Mouse (Mus musculus) ovary, postnatal 14 days (tissue): ENCODE measurements around the gene Dock9.

Source experiments
- DNase-seq: peaks from one replicate; pipeline ENCODE4 v3.0.0; 2022; ENCODE audit warnings: low spot score

The Dock9 gene

DNA sequence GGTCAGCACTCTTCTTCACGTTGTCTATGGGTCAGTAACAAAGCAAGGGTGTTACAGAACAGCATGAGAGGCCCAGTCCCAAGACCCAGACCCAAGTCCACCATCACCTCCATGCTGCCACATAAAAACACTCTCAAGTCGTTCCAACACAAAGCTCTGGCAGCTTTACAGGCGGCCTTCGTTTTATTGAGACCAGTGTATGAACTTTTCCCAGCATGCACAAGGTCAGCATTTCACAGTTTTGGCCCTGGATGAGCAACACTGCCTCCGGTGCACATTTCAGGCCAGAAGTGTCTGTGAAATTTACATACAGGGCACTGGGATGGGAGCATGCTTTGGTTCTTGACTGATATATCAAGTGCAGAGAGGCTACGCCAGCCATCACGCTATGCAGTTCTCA is 6.5 kb downstream of the Dock9 start:
- no peak for DNase-seq

- no peak for DNase-seq
Observed at GRCm38 (mm10) chr14:121789273-121789672, 8.4 kb downstream of the Dock9 start.

- DNase-seq, result no peak
Observed at GRCm38 (mm10) chr14:121788451-121788850, 9.2 kb downstream of the Dock9 start.

DNA sequence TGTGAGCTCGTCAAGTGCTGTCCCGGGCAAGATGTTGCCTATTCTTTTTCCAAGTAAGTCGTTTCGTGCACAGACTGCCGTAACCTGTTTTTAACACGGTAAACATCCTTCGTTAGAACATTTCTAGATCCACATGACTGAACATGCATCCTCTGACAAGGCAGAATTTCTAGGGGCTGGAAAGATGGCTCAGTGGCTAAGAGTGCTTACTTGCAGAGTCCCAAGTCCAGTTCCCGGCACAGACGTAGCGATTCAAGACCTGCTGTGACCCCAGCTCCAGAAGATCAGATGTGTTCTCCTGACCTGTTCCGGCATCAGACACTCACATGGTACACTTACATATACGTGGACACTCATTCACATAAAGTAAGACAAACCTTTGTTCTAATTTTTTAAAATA is 10.2 kb downstream of the Dock9 start:
- DNase-seq, result no peak

GRCm38 (mm10) chr14:121786900-121787299 is 10.7 kb downstream of the Dock9 start:
- DNase-seq, result no peak

- no peak for DNase-seq
Observed at GRCm38 (mm10) chr14:121785394-121785793, 12.2 kb downstream of the Dock9 start.

GRCm38 (mm10) chr14:121780942-121781531 is 16.6 kb downstream of the Dock9 start:
- DNase-seq, result no peak

DNA sequence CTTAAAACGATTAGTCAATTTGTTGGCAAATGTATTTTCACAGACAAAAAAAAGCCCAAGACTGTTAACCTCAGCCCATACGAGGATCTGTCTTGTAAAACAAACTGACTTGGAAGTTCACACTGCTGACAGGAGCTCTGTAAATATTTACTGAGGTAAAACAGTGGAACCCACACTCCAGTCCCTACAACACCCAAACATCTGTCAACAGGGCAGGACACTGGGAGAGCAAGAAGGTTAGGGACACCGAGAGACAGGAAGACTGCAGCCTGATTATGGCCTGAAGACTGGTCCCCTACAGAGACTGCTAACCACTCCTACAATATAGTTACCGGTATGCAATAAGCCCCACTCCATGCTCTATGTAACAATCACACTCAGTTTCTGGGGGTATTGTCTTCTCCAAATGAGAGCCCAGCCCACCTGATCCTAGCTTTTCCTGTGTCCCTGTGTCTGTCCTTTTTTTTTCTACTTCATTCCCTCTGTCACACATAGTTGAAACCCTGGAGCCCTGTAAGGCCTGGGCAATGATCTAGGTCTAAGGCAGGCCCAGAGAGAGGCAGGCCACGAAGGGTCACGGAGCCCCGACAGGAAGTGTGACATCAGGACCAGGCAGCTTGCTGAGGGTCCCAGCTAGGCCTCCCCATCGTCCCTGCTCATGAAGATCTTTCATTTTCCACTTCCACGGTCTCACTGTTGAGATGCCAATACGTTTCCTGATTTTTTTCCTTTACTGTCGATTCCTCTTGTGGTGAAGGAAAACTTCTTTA is 17.3 kb downstream of the Dock9 start:
- DNase-seq, result no peak

DNA sequence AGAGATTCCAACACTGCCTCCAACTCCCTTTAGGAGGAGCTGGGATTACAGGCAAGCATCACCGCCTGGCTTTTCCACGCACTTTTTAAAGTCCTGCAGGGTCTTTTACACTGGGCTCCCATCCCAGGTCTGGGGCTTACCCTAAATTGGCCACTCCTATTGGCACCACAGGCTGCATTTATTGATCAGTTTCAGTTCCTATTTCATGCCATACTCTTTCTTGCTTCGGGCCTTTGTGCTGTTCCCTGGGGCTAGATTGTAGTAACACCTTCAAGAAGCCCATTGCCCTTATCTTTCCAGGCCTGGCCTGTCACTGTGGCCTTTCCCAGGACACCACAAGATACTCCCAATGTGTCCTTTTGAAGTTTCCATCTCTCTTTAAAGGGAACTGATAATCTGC is 18.0 kb downstream of the Dock9 start:
- no peak for DNase-seq

- DNase-seq, result no peak
Observed at GRCm38 (mm10) chr14:121777279-121777831, 20.3 kb downstream of the Dock9 start.

GRCm38 (mm10) chr14:121776749-121777148 is 20.9 kb downstream of the Dock9 start:
- DNase-seq, result no peak

DNA sequence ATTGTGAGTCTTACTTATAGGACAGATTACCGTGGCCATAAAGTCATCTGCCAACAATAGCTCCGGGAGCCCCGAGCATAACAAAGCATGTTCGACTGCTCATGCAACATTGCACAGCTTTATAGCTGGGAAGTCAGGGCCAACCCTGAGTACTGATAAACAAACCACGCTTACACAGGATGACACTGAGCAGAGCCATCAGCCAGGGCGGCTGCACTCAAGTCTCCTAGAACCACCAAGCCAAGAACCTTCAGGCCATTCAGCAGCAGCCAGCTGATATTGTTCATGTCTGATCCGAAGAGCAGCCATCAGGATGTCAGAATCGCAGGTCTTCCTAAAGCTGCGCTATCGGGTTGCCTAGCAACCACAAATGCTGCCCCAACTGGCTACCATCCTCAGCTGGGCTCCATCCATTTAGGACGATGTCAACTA is 35.6 kb downstream of the Dock9 start:
- no peak for DNase-seq

DNA sequence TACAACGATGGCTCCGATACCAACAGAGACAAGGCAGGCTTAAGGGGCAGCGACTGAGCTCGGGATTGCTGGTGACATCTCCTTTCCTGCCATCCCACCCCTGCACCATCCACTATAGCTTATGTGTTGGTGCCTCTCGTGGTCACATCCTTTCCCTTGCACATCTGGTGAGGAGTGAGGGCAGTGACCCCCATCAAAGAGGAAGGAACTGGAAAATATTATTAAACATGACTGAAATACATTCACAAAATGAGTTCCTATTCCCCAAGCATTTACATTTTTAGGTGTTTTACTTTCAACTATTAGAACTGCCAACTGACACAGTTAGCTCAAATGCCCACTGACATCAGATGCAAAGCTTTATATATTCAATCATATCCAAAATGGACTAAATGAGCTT is 37.2 kb downstream of the Dock9 start:
- DNase-seq, result no peak

DNA sequence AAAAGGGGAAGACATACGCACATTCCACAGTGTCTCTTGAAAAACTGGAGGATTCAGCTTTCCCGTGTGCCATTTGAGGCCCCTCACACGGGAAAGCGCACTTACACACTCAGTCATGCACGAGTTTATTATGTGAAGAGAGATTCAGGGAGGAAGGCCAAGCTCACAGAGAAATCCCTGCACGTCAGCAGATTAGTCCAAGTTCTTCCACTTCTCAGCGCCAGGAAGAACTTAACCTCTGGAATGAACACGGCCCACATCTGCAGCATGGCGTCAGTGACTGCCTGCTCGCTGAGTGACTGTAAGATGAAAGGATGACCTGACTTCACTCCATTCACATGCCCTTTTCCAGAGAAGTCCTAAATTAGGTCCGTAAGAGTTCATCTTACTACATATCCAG is 43.5 kb downstream of the Dock9 start:
- DNase-seq, result no peak

DNA sequence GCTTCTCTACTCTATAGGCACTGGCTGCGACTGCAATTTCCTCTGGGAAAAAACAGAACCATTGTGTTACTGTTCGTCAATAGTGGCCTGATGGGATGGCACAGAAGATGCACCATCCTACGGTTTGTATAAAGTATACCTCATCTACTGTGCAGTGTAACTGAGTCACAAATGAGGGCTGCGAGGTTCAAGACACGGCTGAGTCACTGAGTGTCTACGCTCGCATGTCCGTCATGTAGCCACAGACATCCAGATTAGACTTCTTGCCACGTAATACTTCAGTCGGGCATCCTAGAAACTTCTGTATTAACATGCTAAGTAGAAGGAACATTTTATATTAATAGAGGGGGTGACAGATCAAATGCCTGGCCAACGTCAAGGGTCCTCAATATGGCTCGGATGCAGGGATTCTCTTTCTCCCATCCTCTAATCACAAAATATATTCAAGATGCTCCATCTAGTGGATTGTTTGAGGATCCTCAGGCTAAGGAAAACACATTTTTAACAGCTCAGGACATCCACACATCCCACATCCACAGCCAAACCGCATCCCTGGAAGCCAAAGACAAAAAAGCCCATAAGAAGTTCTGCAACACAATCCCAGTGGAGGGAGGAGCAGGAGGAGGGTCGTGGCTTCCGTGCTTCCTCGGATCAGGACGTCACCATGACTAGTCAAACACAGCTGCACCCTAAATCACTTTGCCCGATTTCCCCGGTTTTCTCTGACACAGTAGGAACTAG is 44.8 kb downstream of the Dock9 start:
- DNase-seq, result no peak

GRCm38 (mm10) chr14:121749606-121750005 is 48.0 kb downstream of the Dock9 start:
- DNase-seq, result no peak

DNA sequence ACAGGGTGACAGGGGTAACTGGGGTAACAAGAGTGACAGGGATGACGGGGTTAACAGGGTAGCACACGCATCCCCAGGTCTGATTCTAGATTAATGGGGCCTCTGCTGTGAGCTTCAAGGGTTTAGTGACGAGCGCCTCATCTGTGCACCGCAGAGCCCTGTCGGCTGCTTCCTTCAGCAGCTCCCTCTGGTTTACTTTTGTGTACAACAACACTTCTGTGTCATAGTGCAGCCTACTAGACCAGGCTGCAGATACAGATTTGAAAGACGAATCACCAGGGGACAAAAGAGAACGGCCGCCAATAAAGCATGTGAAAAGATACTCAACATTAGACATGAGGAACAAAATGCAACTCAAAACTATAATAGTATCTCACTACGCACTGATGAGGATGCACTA is 48.6 kb downstream of the Dock9 start:
- DNase-seq, result no peak

GRCm38 (mm10) chr14:121747360-121747759 is 50.3 kb downstream of the Dock9 start:
- DNase-seq, result no peak

- DNase-seq, result no peak
Observed at GRCm38 (mm10) chr14:121743787-121744417, 53.7 kb downstream of the Dock9 start.

GRCm38 (mm10) chr14:121738431-121739403 is 58.9 kb downstream of the Dock9 start:
- DNase-seq, result no peak

GRCm38 (mm10) chr14:121737277-121737676 is 60.4 kb downstream of the Dock9 start:
- DNase-seq, result no peak
